Mouse (Mus musculus) spleen, adult 2 months (tissue): ENCODE measurements around the gene Sult1a1.

Experiments used
- CTCF ChIP-seq: fragments of 200-500 bp; IDR thresholded peaks from 2 replicates; pipeline ENCODE4 v1.5.1; 2011; ENCODE audit warnings: mild to moderate bottlenecking, inconsistent platforms; ENCODE audit not compliant: insufficient read depth, insufficient read length, insufficient replicate concordance; ENCODE audit errors: extremely low read depth
- POLR2A ChIP-seq: fragments of 200-500 bp; IDR thresholded peaks from 2 replicates; pipeline ENCODE4 v1.6.1; 2011; ENCODE audit warnings: low read depth, low read length, inconsistent platforms

- TF ChIP-seq CTCF (no peak), POLR2A (no peak)
Observed at GRCm38 (mm10) chr7:126708175-126708952, 32.1 kb upstream of the Sult1a1 start.
